Mouse (Mus musculus) liver, embryonic 12.5 days (tissue): ENCODE data around the gene Lyrm9. TPM values are rescaled to one million over a fixed set of nuclear protein-coding genes. Genes with fewer than 3 reads are reported as not detected.

Experiments
- ATAC-seq: fragments of 200-750 bp; cut with Nextera tagmentation; 2 replicates; pipeline ENCODE4 v1.8.0; 2017; ENCODE audit warnings: moderate number of reproducible peaks, mild to moderate bottlenecking, moderate library complexity
- H3K27ac ChIP-seq: fragments of 300-500 bp; sonication (generic); 2 replicates; pipeline ENCODE4 v1.5.1; 2016; ENCODE audit warnings: mild to moderate bottlenecking
- H3K27me3 ChIP-seq: fragments of 300-500 bp; sonication (generic); replicated peaks from 2 replicates; pipeline ENCODE4 v1.6.1; 2016; ENCODE audit warnings: mild to moderate bottlenecking, moderate library complexity
- H3K36me3 ChIP-seq: fragments of 300-500 bp; sonication (generic); 2 replicates; pipeline ENCODE4 v1.6.1; 2016; ENCODE audit warnings: mild to moderate bottlenecking, moderate library complexity
- H3K4me1 ChIP-seq: fragments of 300-500 bp; sonication (generic); 2 replicates; pipeline ENCODE4 v1.6.1; 2016
- H3K4me2 ChIP-seq: fragments of 300-500 bp; sonication (generic); 2 replicates; pipeline ENCODE4 v1.6.1; 2016; ENCODE audit warnings: mild to moderate bottlenecking, moderate library complexity
- H3K4me3 ChIP-seq: fragments of 300-500 bp; sonication (generic); 2 replicates; pipeline ENCODE4 v1.5.1; 2016; ENCODE audit warnings: mild to moderate bottlenecking, moderate library complexity
- H3K9ac ChIP-seq: fragments of 300-500 bp; sonication (generic); 2 replicates; pipeline ENCODE4 v1.6.1; 2016; ENCODE audit warnings: mild to moderate bottlenecking, moderate library complexity
- H3K9me3 ChIP-seq: fragments of 300-500 bp; sonication (generic); replicated peaks from 2 replicates; pipeline ENCODE4 v1.6.1; 2016; ENCODE audit warnings: mild to moderate bottlenecking, moderate library complexity
- WGBS: fragments of 180-500 bp; shearing (Covaris S2); methylation state at CpG from one replicate; pipeline ENCODE4 v1.1.7; 2016; ENCODE audit not compliant: insufficient replicate concordance; 5-methylcytosine and 5-hydroxymethylcytosine counted together
- polyA plus RNA-seq: library from polyadenylated mRNA; unstranded; fragments of >200 nt; fragmentation: Nextera tagmentation; extraction: Ambion mirVana; gene quantifications from 2 replicates; pipeline ENCODE4 v1.2.1, GENCODE M21; 2016

Gene Lyrm9
- 22.5 and 28.1 TPM in 2 replicates for polyA plus RNA-seq

- ATAC-seq = peak; percentile 90
- H3K27me3 ChIP-seq = no peaks in the 10 kb centered on the region
- peak within 1 kb of the TSS; percentile 77 for H3K4me2 ChIP-seq
- H3K9me3 ChIP-seq = no peaks in the 10 kb centered on the region
- H3K27ac ChIP-seq = peak within 1 kb of the TSS; percentile 77
- H3K4me3 ChIP-seq = peak within 1 kb of the TSS; percentile 78
- under 1% methylated on average over 49 of the region's 51 CpGs for WGBS
- peaks cover 60% of the 10 kb centered on the region for H3K4me1 ChIP-seq
- H3K36me3 ChIP-seq = no peaks in the 10 kb centered on the region
- H3K9ac ChIP-seq = peak within 1 kb of the TSS; percentile 83
These were observed at the start of gene Lyrm9 for GRCm38 (mm10) chr11:78826442-78827013. TSS of gene Lyrm9 (plus strand) at chr11:78826584.

- H3K27ac ChIP-seq = no peak overlapping the region
- WGBS = 60% methylated on average over 10 of the region's 10 CpGs
These were observed 48.3 kb upstream of the Lyrm9 start for GRCm38 (mm10) chr11:78777851-78778680.

GRCm38 (mm10) chr11:78780002-78780401, 46.4 kb upstream of the Lyrm9 start:
- Histone ChIP-seq H3K9ac (no peak overlapping the region), H3K27me3 (no peaks in the 10 kb centered on the region; the same call in 1 of the 2 replicates), H3K9me3 (no peaks in the 10 kb centered on the region), H3K27ac (no peak overlapping the region), H3K4me1 (no peaks in the 10 kb centered on the region), H3K4me3 (no peak overlapping the region), H3K36me3 (no peaks in the 10 kb centered on the region), H3K4me2 (no peak overlapping the region)
- no peak for ATAC-seq
- whole genome bisulfite sequencing = 80% methylated on average over 3 of the region's 3 CpGs

More at GRCm38 (mm10) chr11:78777851-78778680, 48.3 kb upstream of the Lyrm9 start:
- no peak overlapping the region for H3K4me3 ChIP-seq
- ATAC-seq = no peak
- 0 out of 2 replicates have a peak, but pooled peaks cover 4% of the 10 kb centered on the region for H3K4me1 ChIP-seq
- H3K27me3 ChIP-seq = no peaks in the 10 kb centered on the region; the same call in 1 of the 2 replicates
- H3K36me3 ChIP-seq = no peaks in the 10 kb centered on the region
- no peak overlapping the region for H3K4me2 ChIP-seq
- H3K9ac ChIP-seq = no peak overlapping the region
- H3K9me3 ChIP-seq = no peaks in the 10 kb centered on the region

GRCm38 (mm10) chr11:78780571-78780970, 45.8 kb upstream of the Lyrm9 start:
- H3K27me3 ChIP-seq = no peaks in the 10 kb centered on the region; the same call in 1 of the 2 replicates
- H3K4me1 ChIP-seq = no peaks in the 10 kb centered on the region
- H3K27ac ChIP-seq = no peak overlapping the region
- 63% methylated on average over 3 of the region's 3 CpGs for WGBS
- H3K4me2 ChIP-seq = no peak overlapping the region
- ATAC-seq = no peak
- no peaks in the 10 kb centered on the region for H3K9me3 ChIP-seq
- H3K36me3 ChIP-seq = no peaks in the 10 kb centered on the region
- H3K4me3 ChIP-seq = no peak overlapping the region
- no peak overlapping the region for H3K9ac ChIP-seq

GRCm38 (mm10) chr11:78782326-78782725, 44.1 kb upstream of the Lyrm9 start:
- no peak overlapping the region for H3K9ac ChIP-seq
- no peak overlapping the region for H3K4me2 ChIP-seq
- H3K4me1 ChIP-seq = no peaks in the 10 kb centered on the region; the same call in 1 of the 2 replicates
- H3K27ac ChIP-seq = no peak overlapping the region
- H3K4me3 ChIP-seq = no peak overlapping the region
- 62% methylated on average over 5 of the region's 5 CpGs for WGBS
- H3K36me3 ChIP-seq = no peaks in the 10 kb centered on the region
- no peaks in the 10 kb centered on the region for H3K9me3 ChIP-seq
- ATAC-seq = no peak
- no peaks in the 10 kb centered on the region; the same call in 1 of the 2 replicates for H3K27me3 ChIP-seq

GRCm38 (mm10) chr11:78782791-78783347, 43.5 kb upstream of the Lyrm9 start:
- no peaks in the 10 kb centered on the region; the same call in 1 of the 2 replicates for H3K27me3 ChIP-seq
- no peaks in the 10 kb centered on the region; the same call in 1 of the 2 replicates for H3K4me1 ChIP-seq
- ATAC-seq = no peak
- H3K27ac ChIP-seq = no peak overlapping the region
- no peak overlapping the region for H3K4me2 ChIP-seq
- no peak overlapping the region for H3K4me3 ChIP-seq
- H3K9ac ChIP-seq = no peak overlapping the region
- H3K9me3 ChIP-seq = no peaks in the 10 kb centered on the region
- H3K36me3 ChIP-seq = no peaks in the 10 kb centered on the region
- WGBS = 68% methylated on average over 9 of the region's 9 CpGs

GRCm38 (mm10) chr11:78786013-78786431, 40.4 kb upstream of the Lyrm9 start:
- Histone ChIP-seq H3K4me3 (no peak overlapping the region), H3K27ac (no peak overlapping the region), H3K27me3 (no peaks in the 10 kb centered on the region), H3K4me1 (peaks cover 6% of the 10 kb centered on the region; the same call in 1 of the 2 replicates), H3K9ac (no peak overlapping the region), H3K9me3 (no peaks in the 10 kb centered on the region), H3K4me2 (no peak overlapping the region), H3K36me3 (no peaks in the 10 kb centered on the region)
- ATAC-seq = no peak
- 36% methylated on average over 7 of the region's 7 CpGs for WGBS

- no peak for ATAC-seq
- no peaks in the 10 kb centered on the region for H3K9me3 ChIP-seq
- H3K36me3 ChIP-seq = no peaks in the 10 kb centered on the region
- H3K4me2 ChIP-seq = no peak overlapping the region
- H3K4me3 ChIP-seq = no peak overlapping the region
- H3K27ac ChIP-seq = no peak overlapping the region
- no peak overlapping the region for H3K9ac ChIP-seq
- peaks cover 23% of the 10 kb centered on the region for H3K4me1 ChIP-seq
- H3K27me3 ChIP-seq = no peaks in the 10 kb centered on the region
- WGBS = 71% methylated on average over 11 of the region's 11 CpGs
These were observed 36.9 kb upstream of the Lyrm9 start for GRCm38 (mm10) chr11:78789370-78790060.

GRCm38 (mm10) chr11:78791582-78791981, 34.8 kb upstream of the Lyrm9 start:
- WGBS = 50% methylated on average over 4 of the region's 4 CpGs
- no peaks in the 10 kb centered on the region for H3K27me3 ChIP-seq
- H3K4me2 ChIP-seq = no peak overlapping the region
- peaks cover 23% of the 10 kb centered on the region for H3K4me1 ChIP-seq
- no peak overlapping the region for H3K4me3 ChIP-seq
- no peaks in the 10 kb centered on the region for H3K36me3 ChIP-seq
- H3K9me3 ChIP-seq = no peaks in the 10 kb centered on the region
- ATAC-seq = no peak
- H3K9ac ChIP-seq = no peak overlapping the region
- H3K27ac ChIP-seq = no peak overlapping the region

- no peak overlapping the region for H3K9ac ChIP-seq
- no peaks in the 10 kb centered on the region for H3K27me3 ChIP-seq
- H3K9me3 ChIP-seq = no peaks in the 10 kb centered on the region
- H3K4me2 ChIP-seq = peak overlapping the region; percentile 48
- no peak overlapping the region for H3K4me3 ChIP-seq
- no peak overlapping the region for H3K27ac ChIP-seq
- no peaks in the 10 kb centered on the region for H3K36me3 ChIP-seq
- no peak for ATAC-seq
- WGBS = 49% methylated on average over 5 of the region's 5 CpGs
- H3K4me1 ChIP-seq = peaks cover 23% of the 10 kb centered on the region
These were observed 34.3 kb upstream of the Lyrm9 start for GRCm38 (mm10) chr11:78792055-78792454.

GRCm38 (mm10) chr11:78792465-78792864, 33.9 kb upstream of the Lyrm9 start:
- H3K36me3 ChIP-seq = no peaks in the 10 kb centered on the region
- H3K9ac ChIP-seq = no peak overlapping the region
- no peak for ATAC-seq
- no peaks in the 10 kb centered on the region for H3K9me3 ChIP-seq
- peaks cover 23% of the 10 kb centered on the region for H3K4me1 ChIP-seq
- peak overlapping the region; percentile 48 for H3K4me2 ChIP-seq
- no peak overlapping the region for H3K27ac ChIP-seq
- no peak overlapping the region; the same call in 1 of the 2 replicates for H3K4me3 ChIP-seq
- H3K27me3 ChIP-seq = no peaks in the 10 kb centered on the region
- WGBS = 20% methylated on average over 11 of the region's 11 CpGs
